ENCODE assay signal across 12 mouse cellular contexts in the genomic region with DNA sequence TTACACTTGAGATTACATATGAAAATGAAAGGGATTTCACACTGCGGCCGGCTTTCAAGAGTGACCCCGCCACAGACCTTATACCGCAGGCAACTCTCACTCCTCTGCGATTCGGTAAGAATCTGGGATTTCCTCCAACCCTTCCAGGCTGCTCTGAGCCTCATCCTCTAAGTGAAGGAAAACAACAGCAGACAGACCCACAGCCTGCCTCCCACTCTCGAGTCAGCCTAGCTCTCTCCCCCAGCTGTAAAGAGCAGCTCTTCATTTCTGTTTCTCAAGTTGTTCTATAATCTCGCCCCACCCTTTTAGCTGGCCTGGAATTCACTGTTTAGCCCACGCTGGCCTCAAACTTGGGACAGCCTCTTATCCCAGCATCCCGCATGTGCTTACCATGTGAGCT. TPM values are rescaled to one million over a fixed set of nuclear protein-coding genes. Genes with fewer than 3 reads are reported as not detected.
DNase-seq lines count a peak whose midpoint lies in the region; ATAC-seq and TF ChIP-seq lines count a peak whose summit lies in the region.
"Had no signal": no experiment of that assay in that cellular context is flagged by ENCODE, and none has a peak within 500 bp of the region (broad histone marks: within the 10 kb centered on the region; RNA-seq: fewer than 3 reads in every experiment).

No protein-coding gene starts in this region.

- H3K9ac ChIP-seq in heart, adult 2 months (ENCODE audit: low read depth, low read length), result no peak overlapping the region
- no peak overlapping the region for H3K9ac ChIP-seq in lung, embryonic 16.5 days (ENCODE audit: low read length)
- no peak overlapping the region for H3K9ac ChIP-seq in intestine, embryonic 15.5 days
- no peak overlapping the region for H3K9ac ChIP-seq in stomach, postnatal 0 days (ENCODE audit: low read length)
- H3K9ac ChIP-seq: forebrain, embryonic 15.5 days; limb, embryonic 12.5 days; midbrain, embryonic 12.5 days had no signal

- peak; percentile 40 to 50 for DNase-seq in heart, adult 2 months
- DNase-seq in heart, adult 8-10 months (ENCODE audit: low spot score), result no peak
- no peak for DNase-seq in lung, postnatal 25 days (ENCODE audit: low spot score)
- no peak for DNase-seq in stomach, postnatal 0 days (ENCODE audit: low spot score)
- DNase-seq in testis, postnatal 14 days (ENCODE audit: low spot score), result no peak
- DNase-seq in spleen, postnatal 4 days (ENCODE audit: low spot score in 2 of 2), result no peak
- DNase-seq: thymus, postnatal 36 days had no signal

- no peak overlapping the region for H3K4me2 ChIP-seq in lung, embryonic 16.5 days (ENCODE audit: low read depth, low read length)
- no peak overlapping the region for H3K4me2 ChIP-seq in intestine, embryonic 15.5 days (replicated peaks)
- peak overlapping the region; percentile 29; the same call in 1 of the 2 replicates for H3K4me2 ChIP-seq in stomach, postnatal 0 days (replicated peaks; ENCODE audit: low read depth)
- H3K4me2 ChIP-seq: forebrain, embryonic 15.5 days; limb, embryonic 12.5 days; midbrain, embryonic 12.5 days had no signal

- no peaks in the 10 kb centered on the region for H3K27me3 ChIP-seq in heart, adult 2 months (ENCODE audit: control insufficient read depth, insufficient read depth, low read length)
- H3K27me3 ChIP-seq in lung, embryonic 16.5 days (ENCODE audit: control insufficient read depth, insufficient read depth, low read depth, low read length), result no peaks in the 10 kb centered on the region; the same call in 1 of the 2 replicates
- no peaks in the 10 kb centered on the region for H3K27me3 ChIP-seq in intestine, embryonic 15.5 days (replicated peaks)
- H3K27me3 ChIP-seq in stomach, postnatal 0 days (ENCODE audit: control insufficient read depth, insufficient read depth, low read length), result no peaks in the 10 kb centered on the region
- H3K27me3 ChIP-seq: forebrain, embryonic 15.5 days had no signal

- peak overlapping the region; percentile 88 for H3K27ac ChIP-seq in heart, adult 2 months
- H3K27ac ChIP-seq in lung, embryonic 16.5 days (ENCODE audit: low read length), result peak overlapping the region; percentile 45
- H3K27ac ChIP-seq in intestine, embryonic 15.5 days, result peak overlapping the region; percentile 51
- peak overlapping the region; percentile 87 for H3K27ac ChIP-seq in stomach, postnatal 0 days (replicated peaks)
- H3K27ac ChIP-seq: forebrain, embryonic 15.5 days; limb, embryonic 12.5 days; midbrain, embryonic 12.5 days had no signal

- no peak for TF ChIP-seq CTCF in heart, adult 2 months (IDR thresholded peaks at IDR 0.05)
- no peak for TF ChIP-seq CTCF in stomach, postnatal 0 days (IDR thresholded peaks at IDR 0.05; ENCODE audit: low read depth)

- TF ChIP-seq POLR2A in heart, adult 2 months (IDR thresholded peaks at IDR 0.05; ENCODE audit: insufficient read depth, low read depth, low read length), result no peak

- WGBS in heart, adult 2 months, result 23% methylated on average over 10 of the region's 10 CpGs
- 34% methylated on average over 10 of the region's 10 CpGs for WGBS in lung, embryonic 16.5 days
- WGBS in intestine, embryonic 15.5 days, result 47% methylated on average over 10 of the region's 10 CpGs
- 34% methylated on average over 10 of the region's 10 CpGs for WGBS in stomach, postnatal 0 days

- peaks cover 20% of the 10 kb centered on the region for H3K4me1 ChIP-seq in heart, adult 2 months (ENCODE audit: control insufficient read depth, insufficient read depth, low read length)
- H3K4me1 ChIP-seq in lung, embryonic 16.5 days (replicated peaks; ENCODE audit: control insufficient read depth, insufficient read depth, low read length), result peaks cover 12% of the 10 kb centered on the region
- H3K4me1 ChIP-seq in intestine, embryonic 15.5 days (replicated peaks), result peaks cover 23% of the 10 kb centered on the region
- H3K4me1 ChIP-seq in stomach, postnatal 0 days (replicated peaks; ENCODE audit: control insufficient read depth, insufficient read depth), result peaks cover 3% of the 10 kb centered on the region; the same call in 1 of the 2 replicates

- intact Hi-C loops in heart, adult 2 months (cut with DNase I), result no loop called here

- no peaks in the 10 kb centered on the region for H3K9me3 ChIP-seq in lung, embryonic 16.5 days (ENCODE audit: control insufficient read depth, low read length)
- no peaks in the 10 kb centered on the region for H3K9me3 ChIP-seq in intestine, embryonic 15.5 days
- no peaks in the 10 kb centered on the region for H3K9me3 ChIP-seq in stomach, postnatal 0 days (ENCODE audit: control insufficient read depth, low read length)
- H3K9me3 ChIP-seq: forebrain, embryonic 15.5 days; limb, embryonic 12.5 days; midbrain, embryonic 12.5 days had no signal

- H3K4me3 ChIP-seq in heart, adult 2 months, result peak overlapping the region; percentile 24; the same call in 1 of the 2 replicates
- no peak overlapping the region for H3K4me3 ChIP-seq in lung, embryonic 16.5 days (ENCODE audit: low read length)
- H3K4me3 ChIP-seq in intestine, embryonic 15.5 days (replicated peaks), result no peak overlapping the region
- H3K4me3 ChIP-seq in stomach, postnatal 0 days (ENCODE audit: low read depth, low read length), result no peak overlapping the region
- H3K4me3 ChIP-seq: forebrain, embryonic 15.5 days; limb, embryonic 12.5 days; midbrain, embryonic 12.5 days had no signal

- no peak for TF ChIP-seq EP300 in heart, adult 2 months (IDR thresholded peaks at IDR 0.05; ENCODE audit: insufficient read depth, low read depth, low read length)
- no peak for TF ChIP-seq EP300 in stomach, postnatal 0 days (optimal IDR thresholded peaks at IDR 0.05)

- H3K79me2 ChIP-seq in heart, adult 2 months (replicated peaks; ENCODE audit: control insufficient read depth, insufficient read depth, low read length), result no peaks in the 10 kb centered on the region

- no peaks in the 10 kb centered on the region for H3K36me3 ChIP-seq in heart, adult 2 months (ENCODE audit: control insufficient read depth, insufficient read depth, low read length)
- H3K36me3 ChIP-seq in lung, embryonic 16.5 days (ENCODE audit: control insufficient read depth, insufficient read depth, low read length), result no peaks in the 10 kb centered on the region
- H3K36me3 ChIP-seq in intestine, embryonic 15.5 days, result no peaks in the 10 kb centered on the region
- H3K36me3 ChIP-seq in stomach, postnatal 0 days (ENCODE audit: control insufficient read depth, insufficient read depth, low read length), result no peaks in the 10 kb centered on the region
- H3K36me3 ChIP-seq: forebrain, embryonic 15.5 days; limb, embryonic 12.5 days; midbrain, embryonic 12.5 days had no signal

- ATAC-seq in lung, embryonic 16.5 days (ENCODE audit: low read depth), result no peak
- peak; percentile 18; the same call in 1 of the 2 replicates for ATAC-seq in intestine, embryonic 15.5 days
- peak; percentile 24; the same call in 1 of the 2 replicates for ATAC-seq in stomach, postnatal 0 days (ENCODE audit: low FRiP score, low TSS enrichment)
- ATAC-seq: forebrain, embryonic 15.5 days had no signal

RNA-seq across cellular contexts. Expression of a gene that starts 7.4 kb away (rescaled TPM):
- 10 to 100 TPM; 11.0 to 12.7 TPM for total RNA-seq in heart, adult 2 months (2021)
- 8.1 and 8.9 TPM in 2 replicates for polyA plus RNA-seq in heart, adult 2 months (2012; rRNA removed)
- 10 to 100 TPM; 10.6 to 14.1 (median 11.9) TPM for total RNA-seq in heart, adult 8-10 months (2022)
- 5.0 and 5.1 TPM in 2 replicates for polyA plus RNA-seq in lung, embryonic 16.5 days (2015; fragmentation: Nextera tagmentation; extraction: Ambion mirVana)
- polyA plus RNA-seq in intestine, embryonic 15.5 days (2015; fragmentation: Nextera tagmentation; extraction: Ambion mirVana), result 4.0 and 4.6 TPM in 2 replicates
- polyA plus RNA-seq in stomach, postnatal 0 days (2015; fragmentation: Nextera tagmentation; extraction: Ambion mirVana), result 2.6 and 3.1 TPM in 2 replicates

RNA-seq across cellular contexts. Expression of a gene that starts 8.2 kb away (rescaled TPM):
- 10 to 100 TPM; 40.4 to 47.9 TPM for total RNA-seq in heart, adult 2 months (2021)
- polyA plus RNA-seq in heart, adult 2 months (2012; rRNA removed), result 29.3 and 53.3 TPM in 2 replicates
- total RNA-seq in heart, adult 8-10 months (2022), result 10 to 100 TPM; 43.6 to 51.5 (median 47.4) TPM
- 86.6 and 89.2 TPM in 2 replicates for polyA plus RNA-seq in lung, embryonic 16.5 days (2015; fragmentation: Nextera tagmentation; extraction: Ambion mirVana)
- 128 and 131 TPM in 2 replicates for polyA plus RNA-seq in intestine, embryonic 15.5 days (2015; fragmentation: Nextera tagmentation; extraction: Ambion mirVana)
- polyA plus RNA-seq in stomach, postnatal 0 days (2015; fragmentation: Nextera tagmentation; extraction: Ambion mirVana), result 68.6 and 69.7 TPM in 2 replicates

Comparison
In these comparisons a context has a peak if more than half of its experiments do, and no peak if none do; other contexts are left out.
1. DNase-seq: peak in heart, adult 2 months (2 of 2); none in heart, adult 8-10 months (single experiment), lung, postnatal 25 days (single experiment), stomach, postnatal 0 days (single experiment), testis, postnatal 14 days (single experiment) and spleen, postnatal 4 days (0 of 2).
2. Peak in every context shown above with its lines, with median percentiles within 50 percentile points of each other: H3K27ac ChIP-seq.